Mouse (Mus musculus): ENCODE data around the gene Cntnap5c.

DNA sequence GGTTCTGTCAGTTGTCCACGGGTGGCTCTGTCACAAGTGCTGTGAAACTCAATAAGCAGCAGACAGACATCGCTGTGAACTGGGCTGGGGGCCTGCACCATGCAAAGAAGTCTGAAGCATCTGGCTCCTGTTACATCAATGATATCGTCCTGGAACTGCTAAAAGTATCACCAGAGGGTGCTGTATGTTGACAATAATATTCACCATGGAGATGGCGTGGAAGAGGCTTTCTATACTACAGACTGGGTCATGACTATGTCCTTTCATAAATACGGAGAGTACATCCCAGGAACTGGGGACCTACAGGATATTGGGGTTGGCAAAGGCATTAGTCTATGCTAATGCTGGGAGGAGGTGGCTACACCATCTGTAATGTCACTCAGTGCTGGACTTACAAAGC lies 27.3 kb upstream of the Cntnap5c start, which contains the start of gene Gm21834:
- no peak for TF ChIP-seq CTCF (IDR thresholded peaks at IDR 0.05; ENCODE audit: low read depth)
- no peak for TF ChIP-seq EP300 (optimal IDR thresholded peaks at IDR 0.05)
